Mouse (Mus musculus) liver, adult 2 months (tissue): ENCODE measurements around the gene Znhit3.

Source experiments
- CTCF ChIP-seq: fragments of 200-500 bp; IDR thresholded peaks from 2 replicates; pipeline ENCODE4 v1.5.1; 2011; ENCODE audit warnings: low read depth, low read length, control low read depth
- POLR2A ChIP-seq: fragments of 200-500 bp; IDR thresholded peaks from 2 replicates; pipeline ENCODE4 v1.6.1; 2011; ENCODE audit warnings: low read length, control low read depth; ENCODE audit not compliant: insufficient read depth; ENCODE audit errors: extremely low read depth

GRCm38 (mm10) chr11:84879007-84879771, 37.0 kb downstream of the Znhit3 start:
- TF ChIP-seq CTCF (no peak), POLR2A (no peak)
